Mouse (Mus musculus): ENCODE results near the gene Zhx3. TPM values are rescaled to one million over a fixed set of nuclear protein-coding genes. Genes with fewer than 3 reads are reported as not detected.

Gene Zhx3
- polyA plus RNA-seq, 1 experiment = 11.6 TPM

DNA sequence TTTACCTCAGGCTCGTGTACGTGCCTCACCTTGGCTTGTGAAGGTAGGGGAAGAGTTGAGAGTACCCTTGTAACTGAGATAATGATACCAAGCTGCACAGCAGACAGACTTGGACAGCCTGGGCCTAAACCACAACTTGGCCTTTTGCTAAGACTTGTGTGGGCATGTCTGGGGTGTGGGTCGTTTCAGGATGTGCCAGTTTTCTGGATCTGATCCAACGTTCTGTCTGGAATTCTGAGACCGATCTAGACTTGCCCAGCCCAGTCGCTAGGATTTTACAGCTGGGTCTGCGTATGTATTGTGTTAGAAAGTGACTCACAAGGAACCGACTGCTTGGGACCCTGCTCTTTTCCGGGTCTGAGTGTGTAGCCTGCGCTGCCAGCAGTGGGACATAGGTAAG, 125.7 kb downstream of the Zhx3 start:
- 41% methylated on average over 10 of the region's 10 CpGs for WGBS
- Histone ChIP-seq H3K4me1 (ENCODE audit: control insufficient read depth, insufficient read depth, low read length) (peaks cover 38% of the 10 kb centered on the region), H3K4me3 (replicated peaks; ENCODE audit: extremely low read depth, low read depth, low read length) (no peak overlapping the region)
- TF ChIP-seq POLR2A (IDR thresholded peaks at IDR 0.05; ENCODE audit: borderline replicate concordance, extremely low read depth, low read depth, low read length) (no peak), CTCF (IDR thresholded peaks at IDR 0.05; ENCODE audit: insufficient read depth, low read length) (no peak)
- DNase-seq = no peak

DNA sequence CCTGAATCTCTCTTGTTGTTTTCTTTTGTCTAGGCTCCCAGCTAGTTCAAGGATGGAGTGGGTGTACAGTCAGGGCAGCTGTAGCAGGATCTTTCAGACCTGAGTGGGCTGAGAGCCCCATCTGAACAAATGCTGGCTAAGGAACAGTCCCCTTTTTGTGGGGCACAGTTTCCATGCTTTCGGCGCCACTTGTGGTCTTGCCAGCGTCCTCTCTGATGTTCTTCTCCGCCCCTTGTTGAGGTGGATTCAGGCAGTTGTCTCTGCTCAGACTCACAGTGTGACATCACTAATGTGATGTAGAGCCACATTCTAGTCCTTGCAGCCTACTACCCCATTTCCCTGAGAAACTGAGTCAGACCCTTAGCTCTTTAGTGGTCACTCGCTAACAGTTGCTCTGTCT, 126.2 kb downstream of the Zhx3 start:
- Histone ChIP-seq H3K4me1 (ENCODE audit: control insufficient read depth, insufficient read depth, low read length) (peaks cover 39% of the 10 kb centered on the region), H3K4me3 (replicated peaks; ENCODE audit: extremely low read depth, low read depth, low read length) (no peak overlapping the region)
- 84% methylated on average over 5 of the region's 5 CpGs for WGBS
- TF ChIP-seq POLR2A (IDR thresholded peaks at IDR 0.05; ENCODE audit: borderline replicate concordance, extremely low read depth, low read depth, low read length) = no peak
- TF ChIP-seq CTCF (IDR thresholded peaks at IDR 0.05; ENCODE audit: insufficient read depth, low read length) = no peak
- no peak for DNase-seq

DNA sequence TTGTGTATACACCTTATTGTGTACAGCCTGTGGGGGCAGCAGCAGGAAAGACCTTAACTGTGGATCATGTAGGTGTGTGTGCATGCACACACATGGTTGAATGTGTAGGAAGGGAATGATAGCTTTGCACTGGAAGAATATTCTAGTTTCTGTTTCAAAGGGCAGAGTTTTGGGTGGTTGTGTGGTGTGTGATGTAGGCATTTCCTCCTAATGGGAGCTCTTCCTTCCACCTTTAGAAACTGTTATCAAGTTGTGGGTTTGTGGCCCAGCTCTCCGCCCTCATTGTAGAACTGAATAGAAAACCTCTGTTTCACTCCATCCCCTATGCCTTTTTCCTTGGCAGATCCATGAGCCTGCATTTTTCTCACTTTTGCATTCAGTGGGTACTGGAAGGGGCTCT, 127.3 kb downstream of the Zhx3 start:
- peaks cover 50% of the 10 kb centered on the region for H3K4me1 ChIP-seq (ENCODE audit: control insufficient read depth, insufficient read depth, low read length)
- 56% methylated on average over 1 of the region's 1 CpGs for WGBS
- TF ChIP-seq CTCF (IDR thresholded peaks at IDR 0.05; ENCODE audit: insufficient read depth, low read length) (no peak), POLR2A (IDR thresholded peaks at IDR 0.05; ENCODE audit: borderline replicate concordance, extremely low read depth, low read depth, low read length) (no peak)

DNA sequence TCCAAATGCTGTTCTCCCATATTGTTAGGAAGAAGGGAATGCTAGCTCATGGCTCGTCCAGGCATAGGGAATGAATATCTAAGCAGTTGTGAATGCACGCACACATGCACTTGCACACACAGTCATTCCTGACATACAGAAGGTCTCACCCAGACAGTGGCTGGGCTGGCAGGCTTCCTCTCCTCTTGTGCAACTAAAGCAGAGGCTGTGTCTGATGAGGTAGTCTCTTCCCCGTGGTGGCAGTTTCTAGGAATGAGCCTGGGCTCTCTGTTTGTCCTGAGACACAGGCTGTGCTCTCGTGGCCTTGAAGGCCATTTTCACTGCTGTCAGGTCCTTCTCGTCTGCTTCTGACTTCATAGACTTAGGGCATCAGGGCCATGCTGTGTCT, 128.0 kb downstream of the Zhx3 start:
- peaks cover 57% of the 10 kb centered on the region for H3K4me1 ChIP-seq (ENCODE audit: control insufficient read depth, insufficient read depth, low read length)
- no peak for DNase-seq

More for the DNA sequence above, 127.3 kb downstream of the Zhx3 start:
- no peak for DNase-seq
- H3K4me3 ChIP-seq (replicated peaks; ENCODE audit: extremely low read depth, low read depth, low read length) = no peak overlapping the region

DNA sequence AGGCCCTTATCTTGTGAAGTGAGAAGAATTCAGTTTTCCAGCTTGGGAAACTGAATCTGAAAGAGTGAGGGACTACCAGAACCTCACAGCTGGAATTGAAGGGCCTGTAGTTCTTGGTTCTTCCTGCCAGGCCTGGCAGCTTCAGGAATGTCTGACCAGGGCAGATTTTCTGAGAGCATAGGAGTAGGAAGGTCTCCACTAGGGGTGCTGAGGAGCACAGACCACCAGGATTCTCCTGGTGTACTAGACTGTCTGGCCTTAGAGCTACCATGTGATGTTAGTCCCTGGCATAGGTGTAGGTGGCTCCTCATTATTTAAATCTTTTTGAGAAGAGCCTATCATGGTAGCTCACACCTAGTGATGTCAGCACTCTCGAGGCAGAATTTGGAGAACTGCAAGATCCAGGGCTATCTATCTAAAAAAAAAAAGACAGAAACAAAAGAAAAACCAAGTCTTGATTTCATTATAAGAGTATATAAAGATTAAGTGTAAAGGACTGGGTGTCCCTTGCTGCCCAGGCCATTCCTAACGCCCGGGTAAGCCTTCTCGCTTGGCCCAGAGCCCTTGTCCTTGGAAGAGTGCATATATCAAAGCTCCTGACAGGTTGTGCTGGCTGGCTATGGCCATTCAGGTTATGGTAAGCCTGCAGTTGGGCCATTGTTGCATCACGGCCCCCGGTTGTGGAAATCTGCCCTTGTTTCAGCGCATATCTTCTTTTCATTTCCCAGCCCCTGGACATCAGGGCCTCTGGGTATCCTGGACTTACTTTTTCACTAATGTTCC, 128.6 kb downstream of the Zhx3 start:
- peaks cover 61% of the 10 kb centered on the region for H3K4me1 ChIP-seq (ENCODE audit: control insufficient read depth, insufficient read depth, low read length)
- 48% methylated on average over 7 of the region's 7 CpGs for WGBS
- peak; percentile 65 for DNase-seq

More for the DNA sequence above, 128.0 kb downstream of the Zhx3 start:
- no peak overlapping the region for H3K4me3 ChIP-seq (replicated peaks; ENCODE audit: extremely low read depth, low read depth, low read length)
- WGBS = 54% methylated on average over 5 of the region's 5 CpGs
- TF ChIP-seq POLR2A (IDR thresholded peaks at IDR 0.05; ENCODE audit: borderline replicate concordance, extremely low read depth, low read depth, low read length) (no peak), CTCF (IDR thresholded peaks at IDR 0.05; ENCODE audit: insufficient read depth, low read length) (no peak)

DNA sequence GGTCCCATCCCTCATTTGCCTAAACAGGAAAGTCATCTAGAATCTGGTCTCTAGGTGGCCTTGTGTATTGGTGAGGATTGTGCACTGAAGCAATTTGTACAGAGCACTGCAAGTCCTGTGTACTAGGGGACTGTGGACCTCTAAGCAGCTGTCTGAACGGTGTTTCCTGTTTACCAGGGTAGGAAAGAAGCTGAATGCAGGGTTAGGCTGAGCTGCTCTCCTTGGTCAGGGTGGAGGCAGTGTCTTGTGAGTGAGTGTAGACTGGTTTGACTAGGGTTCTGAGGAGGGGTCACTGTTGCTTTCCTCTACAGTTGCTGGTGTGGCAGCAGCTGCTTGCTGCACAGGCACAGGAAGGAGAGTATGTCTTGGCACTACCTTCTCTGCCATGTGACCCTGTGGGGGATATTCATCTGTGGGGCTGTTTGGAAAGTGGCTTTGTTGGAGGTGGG, 130.6 kb downstream of the Zhx3 start:
- TF ChIP-seq CTCF (IDR thresholded peaks at IDR 0.05; ENCODE audit: insufficient read depth, low read length) (no peak), POLR2A (IDR thresholded peaks at IDR 0.05; ENCODE audit: borderline replicate concordance, extremely low read depth, low read depth, low read length) (peak; percentile 13; the same call in 1 of the 2 replicates)
- WGBS = 19% methylated on average over 1 of the region's 1 CpGs
- no peak overlapping the region for H3K4me3 ChIP-seq (replicated peaks; ENCODE audit: extremely low read depth, low read depth, low read length)
- H3K4me1 ChIP-seq (ENCODE audit: control insufficient read depth, insufficient read depth, low read length) = peaks cover 73% of the 10 kb centered on the region
- DNase-seq = no peak

More for the DNA sequence above, 128.6 kb downstream of the Zhx3 start:
- no peak overlapping the region for H3K4me3 ChIP-seq (replicated peaks; ENCODE audit: extremely low read depth, low read depth, low read length)
- TF ChIP-seq POLR2A (IDR thresholded peaks at IDR 0.05; ENCODE audit: borderline replicate concordance, extremely low read depth, low read depth, low read length) (no peak), CTCF (IDR thresholded peaks at IDR 0.05; ENCODE audit: insufficient read depth, low read length) (peak; percentile 60)

DNA sequence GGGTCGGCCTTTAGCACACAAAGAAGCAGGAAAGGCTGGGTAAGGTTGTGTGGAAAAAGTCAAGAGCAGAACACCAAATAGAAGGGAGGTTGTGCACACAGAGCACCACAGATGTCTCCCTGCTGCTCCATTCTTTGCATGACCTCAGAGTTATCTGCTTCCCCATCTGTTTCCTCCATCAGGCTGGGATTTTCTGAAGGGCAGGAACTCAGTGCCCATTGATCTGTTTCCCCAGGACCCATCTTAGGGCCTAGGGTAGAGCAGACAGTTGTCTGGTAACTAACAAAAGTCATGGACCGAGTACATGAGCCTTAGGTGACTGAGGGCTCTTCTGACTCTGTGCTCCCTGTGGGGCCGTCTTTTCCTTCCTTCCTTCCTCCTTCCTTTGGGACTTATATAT, 131.2 kb downstream of the Zhx3 start:
- no peak overlapping the region for H3K4me3 ChIP-seq (replicated peaks; ENCODE audit: extremely low read depth, low read depth, low read length)
- H3K4me1 ChIP-seq (ENCODE audit: control insufficient read depth, insufficient read depth, low read length) = peaks cover 69% of the 10 kb centered on the region
- WGBS = 29% methylated on average over 3 of the region's 3 CpGs
- no peak for TF ChIP-seq POLR2A (IDR thresholded peaks at IDR 0.05; ENCODE audit: borderline replicate concordance, extremely low read depth, low read depth, low read length)
- no peak for TF ChIP-seq CTCF (IDR thresholded peaks at IDR 0.05; ENCODE audit: insufficient read depth, low read length)
- DNase-seq = no peak

DNA sequence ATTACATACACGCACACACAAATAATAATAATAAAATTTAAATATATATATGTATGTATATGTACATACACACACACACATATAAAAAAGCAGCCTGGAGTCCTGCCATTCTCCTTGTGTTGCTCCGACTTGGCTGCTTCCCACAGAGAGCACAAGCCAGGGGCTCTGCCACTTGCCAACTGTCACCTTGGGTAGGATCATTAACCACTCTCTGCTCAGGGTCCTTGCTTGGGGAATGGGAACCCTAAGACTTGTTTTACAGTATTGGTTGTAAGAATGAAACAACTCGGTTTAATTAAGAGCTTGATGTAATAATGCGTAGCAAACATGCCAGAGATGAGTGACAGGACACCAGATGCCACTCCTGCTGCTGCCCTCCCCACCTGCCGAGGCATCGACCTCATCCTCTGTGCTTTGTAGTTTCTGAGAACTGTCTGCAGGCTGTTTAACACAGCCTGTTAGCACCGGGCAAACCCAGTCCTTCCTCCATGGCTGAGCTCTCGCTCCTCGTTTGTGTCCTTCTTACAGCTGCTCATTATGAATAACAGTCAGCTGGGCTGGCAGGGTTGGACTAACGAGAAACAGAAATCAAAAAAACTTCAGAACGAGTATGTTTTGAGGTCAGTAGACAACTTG, 132.2 kb downstream of the Zhx3 start:
- H3K4me3 ChIP-seq (replicated peaks; ENCODE audit: extremely low read depth, low read depth, low read length) = no peak overlapping the region
- 33% methylated on average over 11 of the region's 11 CpGs for WGBS
- no peak for DNase-seq

DNA sequence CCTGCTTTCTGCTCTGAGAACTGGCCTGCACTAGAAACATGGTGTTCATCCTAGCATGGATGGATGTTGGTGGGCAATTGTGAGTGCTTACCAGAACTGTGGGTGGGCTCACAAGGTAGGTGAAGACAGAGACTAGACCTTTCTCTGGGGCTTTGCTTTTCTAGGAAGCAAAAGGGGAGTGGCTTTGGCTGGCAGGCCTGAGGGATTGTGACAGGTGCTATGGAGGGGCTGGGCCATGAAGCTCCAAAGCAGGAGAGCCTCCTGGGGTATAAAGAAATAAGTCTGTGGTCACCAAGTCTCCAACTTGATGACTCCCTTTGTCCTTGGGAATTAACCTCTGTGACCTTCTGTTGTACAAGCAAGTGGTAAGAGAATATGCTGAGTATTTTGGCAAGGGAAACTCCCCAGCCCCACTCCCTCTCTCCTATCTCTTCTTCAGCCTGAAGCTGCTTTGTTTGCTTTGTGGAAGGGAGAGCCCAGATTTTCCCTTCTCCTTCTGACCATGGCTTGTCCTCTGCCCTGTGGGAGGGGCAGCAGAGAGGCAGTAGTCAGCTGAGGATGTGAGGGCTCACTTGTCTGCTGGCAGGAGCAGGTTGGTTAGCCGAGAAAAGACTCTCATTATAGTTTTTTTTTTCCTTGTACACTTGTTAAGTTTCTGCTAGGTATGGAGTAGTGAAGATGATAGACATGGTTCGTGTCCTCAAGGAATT, 133.0 kb downstream of the Zhx3 start:
- TF ChIP-seq CTCF (IDR thresholded peaks at IDR 0.05; ENCODE audit: insufficient read depth, low read length) = no peak
- no peak for TF ChIP-seq POLR2A (IDR thresholded peaks at IDR 0.05; ENCODE audit: borderline replicate concordance, extremely low read depth, low read depth, low read length)
- no peak overlapping the region for H3K4me3 ChIP-seq (replicated peaks; ENCODE audit: extremely low read depth, low read depth, low read length)
- peaks cover 66% of the 10 kb centered on the region for H3K4me1 ChIP-seq (ENCODE audit: control insufficient read depth, insufficient read depth, low read length)
- no peak for DNase-seq
- 30% methylated on average over 2 of the region's 2 CpGs for WGBS

More for the DNA sequence above, 132.2 kb downstream of the Zhx3 start:
- TF ChIP-seq CTCF (IDR thresholded peaks at IDR 0.05; ENCODE audit: insufficient read depth, low read length) (no peak), POLR2A (IDR thresholded peaks at IDR 0.05; ENCODE audit: borderline replicate concordance, extremely low read depth, low read depth, low read length) (no peak)
- peaks cover 67% of the 10 kb centered on the region for H3K4me1 ChIP-seq (ENCODE audit: control insufficient read depth, insufficient read depth, low read length)

Measured in lung, adult 2 months (tissue).